Mouse (Mus musculus) CD4-positive, CD25-positive, alpha-beta regulatory T cell (primary cell): ENCODE data around the gene Acsl3. TPM values are rescaled to one million over a fixed set of nuclear protein-coding genes. Genes with fewer than 3 reads are reported as not detected.

ENCODE experiments used
- polyA plus RNA-seq: library from polyadenylated mRNA; unstranded; fragments of 100-300 nt; shearing (Covaris generic); gene quantifications from one replicate; pipeline ENCODE4 v1.2.1, GENCODE M21; 2017

Gene Acsl3
- polyA plus RNA-seq: 15.7 TPM

DNA sequence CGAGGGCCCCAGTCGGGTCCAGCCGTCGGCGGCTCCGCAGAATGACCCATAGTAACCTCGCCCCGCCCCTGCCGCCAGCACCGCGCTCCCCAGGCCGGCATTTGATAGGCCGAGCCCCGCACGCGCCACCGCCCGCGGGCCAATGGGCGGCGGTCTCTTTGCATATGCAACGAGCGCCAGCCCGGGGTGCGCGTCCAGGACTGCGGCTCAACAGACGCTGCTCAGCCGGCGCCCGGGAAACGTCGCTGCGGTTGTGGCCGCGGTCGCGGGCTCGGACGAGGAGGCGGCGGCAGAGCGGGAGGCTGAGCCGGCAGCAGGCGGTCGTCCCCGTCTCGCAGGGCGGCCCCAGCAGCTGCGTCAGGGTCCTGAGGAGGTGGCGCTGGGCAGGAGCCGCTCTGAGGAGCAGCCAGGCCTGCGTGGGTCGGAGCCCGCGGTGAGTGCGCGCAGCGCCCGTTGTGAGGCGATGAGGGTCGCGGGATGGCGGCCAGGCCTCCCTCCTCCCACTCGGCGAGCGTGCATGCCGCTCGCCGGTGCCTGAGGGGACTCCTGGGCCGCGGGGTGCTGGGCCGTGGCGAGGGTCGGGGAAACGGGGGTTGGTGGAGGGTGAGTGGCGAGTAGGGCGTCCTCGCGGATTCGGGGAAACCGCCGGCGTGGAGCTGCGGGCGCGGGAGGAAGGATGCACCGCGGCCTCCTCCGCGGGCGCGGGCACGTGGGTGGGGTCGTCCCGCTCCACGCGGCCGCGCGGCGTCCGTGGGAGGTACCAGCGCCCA, at the start of gene Acsl3, which contains the start of gene Utp14b:
Gene Acsl3 (plus strand): TSS at position 155 of the 770 bp plus-strand sequence.
Gene Utp14b (plus strand): TSS at position 368 of the 770 bp plus-strand sequence.

Other genes starting within 250 kb of the Acsl3 start
- gene Farsb, start 168.9 kb upstream of the Acsl3 start, polyA plus RNA-seq: 101 TPM
- not detected for gene Mogat1, start 146.8 kb upstream of the Acsl3 start, polyA plus RNA-seq
- gene BC035947, start 145.7 kb upstream of the Acsl3 start, polyA plus RNA-seq: not detected
- 1.3 TPM for gene Utp14b, start 213 bp downstream of the Acsl3 start, polyA plus RNA-seq
- not detected for gene Kcne4, start 158.9 kb downstream of the Acsl3 start, polyA plus RNA-seq